Mouse (Mus musculus) small intestine, adult 2 months (tissue): ENCODE results near the gene Tead1.

Experiments
- CTCF ChIP-seq: fragments of 200-500 bp; IDR thresholded peaks from 2 replicates; pipeline ENCODE4 v1.5.1; 2012; ENCODE audit warnings: low read depth, mild to moderate bottlenecking, control low read depth, inconsistent platforms, low read length, moderate library complexity, mixed read lengths; ENCODE audit not compliant: insufficient replicate concordance, insufficient read length; ENCODE audit errors: extremely low read depth
- POLR2A ChIP-seq: fragments of 200-500 bp; IDR thresholded peaks from 2 replicates; pipeline ENCODE4 v1.6.1; 2012; ENCODE audit warnings: low read depth, mild to moderate bottlenecking, control low read depth, inconsistent platforms, low read length, moderate library complexity

DNA sequence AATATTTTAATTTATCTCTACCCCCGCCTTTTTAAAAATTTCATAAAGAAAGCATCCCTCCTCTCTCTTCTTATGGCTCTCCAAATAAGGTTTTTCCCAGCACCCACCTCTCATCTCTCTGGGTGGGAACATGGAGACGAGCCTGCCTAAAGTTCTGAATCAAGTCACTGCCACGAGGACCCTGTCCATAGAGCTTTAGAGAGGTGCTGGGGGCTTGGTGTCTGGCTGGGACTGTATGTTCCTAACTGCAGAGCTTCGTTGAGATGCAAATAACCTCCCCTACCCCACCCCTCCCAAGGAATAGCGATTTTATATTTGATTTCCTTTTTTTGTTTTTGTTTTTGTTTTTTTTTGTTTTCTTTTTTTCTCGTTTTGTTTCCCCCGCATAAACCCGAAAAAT is 162.4 kb downstream of the Tead1 start:
- TF ChIP-seq CTCF = no peak
- no peak for TF ChIP-seq POLR2A
